Mouse (Mus musculus) layer of hippocampus, adult 2 months (tissue): ENCODE measurements around the gene Pawr. TPM values are rescaled to one million over a fixed set of nuclear protein-coding genes. Genes with fewer than 3 reads are reported as not detected.

ENCODE experiments used
- DNase-seq, 2 experiments: peaks; one replicate each; pipeline ENCODE4 v3.0.0; 2022; ENCODE audit warnings: low spot score in 2 of 2
- H3K27ac ChIP-seq: fragments of 200-600 bp; 2 replicates; pipeline ENCODE4 v1.8.1; 2022
- H3K4me3 ChIP-seq: fragments of 200-600 bp; 2 replicates; pipeline ENCODE4 v1.8.1; 2022; ENCODE audit warnings: mild to moderate bottlenecking
- CTCF ChIP-seq: fragments of 200-600 bp; conservative IDR thresholded peaks from 2 replicates; pipeline ENCODE4 v1.8.1; 2022; ENCODE audit warnings: antibody characterized with exemption, mild to moderate bottlenecking, moderate library complexity
- total RNA-seq, 2 experiments: library from RNA; stranded (reverse); gene quantifications; 2 replicates each; pipeline ENCODE4 v1.2.3; 2021

The Pawr gene
- total RNA-seq, 2 experiments from 2014 or later: 2.1 to 2.4 TPM

DNA sequence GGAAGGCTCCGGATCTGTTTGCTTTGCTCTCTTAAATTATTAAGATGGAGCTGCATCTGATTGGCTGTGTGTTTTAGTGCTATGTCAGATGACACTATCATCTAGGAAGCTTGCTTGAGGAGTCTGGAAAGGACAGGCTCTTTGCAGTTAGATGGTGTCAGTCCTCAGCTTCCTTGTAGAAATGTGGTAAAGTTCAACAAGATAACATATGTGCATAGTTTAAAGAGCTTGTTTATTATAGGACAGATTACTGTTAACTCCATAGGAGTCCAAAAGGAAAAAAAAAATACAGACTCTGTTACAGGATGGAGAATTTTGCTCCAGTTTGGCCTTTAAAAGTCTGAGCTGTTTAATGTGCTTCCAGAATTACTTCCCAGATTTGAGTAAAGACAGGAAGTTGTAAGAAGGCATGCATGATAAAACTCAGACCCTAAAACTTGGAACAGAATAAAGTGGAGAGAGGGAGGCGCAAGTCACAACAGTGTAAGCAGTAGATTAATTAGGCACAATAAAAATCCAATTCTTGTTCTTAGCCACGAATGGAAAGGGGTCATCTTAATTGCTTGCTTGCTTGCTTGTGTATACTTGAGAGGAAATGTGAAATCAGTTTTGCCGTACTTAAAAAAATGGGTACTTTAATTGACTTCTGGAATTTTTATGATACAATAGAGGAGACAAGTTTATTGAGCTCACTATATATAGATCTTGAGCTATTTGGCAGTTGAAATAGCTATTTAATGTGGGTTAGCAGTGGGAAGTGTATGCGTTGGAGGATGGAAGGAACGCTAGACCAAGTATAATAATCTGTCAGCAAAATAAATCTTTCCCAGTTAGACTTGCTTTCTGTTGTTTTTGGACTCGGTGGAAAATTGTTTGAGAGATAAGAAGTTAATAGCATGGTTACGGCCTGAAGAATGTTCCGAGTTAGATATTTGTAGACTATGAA lies 18.5 kb downstream of the Pawr start:
- TF ChIP-seq CTCF: no peak
- no peak overlapping the region for H3K27ac ChIP-seq
- no peak overlapping the region for H3K4me3 ChIP-seq
- no peak for DNase-seq

DNA sequence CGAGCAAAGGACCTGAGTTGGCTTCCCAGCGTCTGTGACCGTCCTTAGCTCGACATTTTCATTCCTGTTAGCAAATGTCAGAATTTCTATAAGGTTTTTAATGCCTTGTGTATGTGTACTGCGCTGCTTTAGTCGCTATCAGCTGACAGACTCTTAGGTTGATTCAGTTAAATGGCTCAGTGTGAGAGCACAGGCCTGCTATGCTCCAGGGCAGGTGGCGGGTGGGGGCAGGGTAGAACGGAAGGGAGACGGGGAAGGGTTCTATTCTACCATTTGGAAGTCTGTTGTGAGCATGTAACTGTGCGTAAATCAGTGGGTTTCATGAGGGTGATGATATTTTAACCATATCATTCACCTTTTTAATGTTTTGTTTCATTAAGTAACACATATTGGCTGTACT lies 21.0 kb downstream of the Pawr start:
- DNase-seq: no peak
- Histone ChIP-seq H3K4me3 (no peak overlapping the region), H3K27ac (no peak overlapping the region)
- no peak for TF ChIP-seq CTCF

DNA sequence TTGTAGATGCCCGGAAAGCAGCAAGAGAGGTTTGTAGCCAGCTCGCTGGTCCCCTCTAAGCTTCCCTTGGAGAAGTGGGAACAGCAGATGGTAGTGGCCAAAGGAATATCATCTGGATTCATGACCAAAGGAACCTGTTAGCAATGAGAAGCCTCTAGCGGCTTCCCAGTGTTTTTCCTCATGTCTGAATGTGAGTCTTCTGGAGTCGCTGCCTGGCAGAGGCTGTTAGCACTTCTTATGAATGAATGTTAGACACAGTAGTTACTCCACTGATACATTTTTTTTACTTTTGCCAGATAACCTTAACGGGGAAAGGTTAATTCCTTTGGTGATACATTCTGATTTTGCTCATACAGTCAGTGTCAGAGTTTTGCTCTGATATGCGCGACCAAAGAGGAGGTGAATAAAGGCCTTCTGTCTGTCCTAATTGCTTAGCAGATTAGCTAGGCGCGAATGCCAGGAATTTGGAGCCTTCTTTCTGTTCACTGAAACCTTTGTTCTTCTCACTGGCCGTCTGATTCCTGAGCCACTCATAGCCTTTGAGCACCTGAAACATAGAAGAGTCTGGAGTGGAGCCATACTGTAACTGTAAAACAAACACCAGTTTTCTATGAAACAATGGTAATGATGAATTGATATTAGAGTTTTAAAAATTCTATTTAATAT lies 22.9 kb downstream of the Pawr start:
- no peak for TF ChIP-seq CTCF
- DNase-seq: no peak
- Histone ChIP-seq H3K27ac (no peak overlapping the region), H3K4me3 (no peak overlapping the region)

DNA sequence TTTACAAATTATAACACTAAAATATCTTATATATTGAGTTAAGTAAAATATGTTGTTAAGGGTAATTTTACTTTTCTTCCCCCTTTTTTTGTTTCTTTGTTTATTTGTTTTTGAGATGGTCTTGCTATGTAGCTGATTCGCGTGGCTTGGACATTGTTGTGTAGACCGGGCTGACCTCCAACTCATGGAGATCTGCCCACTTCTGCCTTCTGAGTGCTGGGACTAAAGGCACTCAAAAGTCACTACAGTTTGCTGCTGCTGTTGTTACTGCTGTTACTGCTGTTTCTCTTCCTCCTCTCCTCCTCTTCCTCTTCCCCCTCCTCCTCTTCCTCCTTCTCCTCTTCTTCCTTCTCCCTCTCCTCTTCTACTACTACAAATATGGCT lies 23.5 kb downstream of the Pawr start:
- Histone ChIP-seq H3K4me3 (no peak overlapping the region), H3K27ac (no peak overlapping the region)
- TF ChIP-seq CTCF: no peak
- no peak for DNase-seq

DNA sequence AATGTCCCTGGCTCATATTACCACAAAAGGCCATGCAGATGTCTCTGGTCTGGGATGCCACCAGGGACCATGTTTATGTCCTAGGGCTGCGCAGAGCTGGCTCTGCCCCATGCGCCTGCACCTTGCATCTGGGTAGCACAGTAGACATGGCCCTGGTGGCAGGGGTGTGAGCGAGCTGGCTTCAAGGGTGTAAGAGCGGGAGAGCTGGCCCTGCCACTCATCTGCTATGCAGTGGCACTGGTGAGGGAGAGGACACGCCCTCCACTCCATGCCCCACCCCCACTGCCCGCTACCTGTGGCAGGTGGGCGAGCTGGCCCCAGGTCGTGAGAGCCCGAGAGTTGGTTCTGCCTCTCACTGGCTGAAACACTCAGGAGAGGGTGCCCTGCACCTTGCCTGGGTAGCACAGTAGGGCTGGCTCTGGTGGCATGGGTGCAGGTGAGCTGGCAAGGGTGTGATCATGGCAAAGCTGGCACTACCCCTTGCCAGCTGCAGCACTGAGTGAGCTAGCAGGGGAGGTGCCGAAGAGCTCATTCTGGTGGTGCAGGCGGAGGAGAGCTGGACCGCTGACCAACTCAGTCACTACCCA lies 24.8 kb downstream of the Pawr start:
- TF ChIP-seq CTCF: no peak
- no peak for DNase-seq
- Histone ChIP-seq H3K4me3 (no peak overlapping the region), H3K27ac (no peak overlapping the region)

DNA sequence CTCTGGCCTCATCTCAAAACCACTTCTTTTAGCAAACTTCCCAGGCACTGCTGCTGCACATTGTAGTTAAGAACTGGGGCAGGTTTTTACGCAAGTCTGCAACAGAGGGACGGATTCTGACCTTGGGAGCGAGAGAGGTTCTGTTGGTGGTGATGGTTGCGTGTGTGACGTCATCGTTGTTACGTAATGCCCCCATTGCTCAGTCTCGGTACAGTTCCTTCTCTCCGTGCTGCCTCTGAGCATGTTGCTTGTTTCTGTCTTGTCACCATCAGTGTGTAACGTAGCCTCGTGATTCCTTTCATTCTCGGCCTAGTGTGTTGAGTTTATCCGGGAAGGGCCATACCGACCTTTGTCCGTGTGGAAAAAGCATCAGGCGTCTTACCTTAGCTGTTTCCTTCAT lies 28.1 kb downstream of the Pawr start:
- DNase-seq: no peak
- TF ChIP-seq CTCF: no peak
- H3K27ac ChIP-seq: no peak overlapping the region
- no peak overlapping the region for H3K4me3 ChIP-seq

DNA sequence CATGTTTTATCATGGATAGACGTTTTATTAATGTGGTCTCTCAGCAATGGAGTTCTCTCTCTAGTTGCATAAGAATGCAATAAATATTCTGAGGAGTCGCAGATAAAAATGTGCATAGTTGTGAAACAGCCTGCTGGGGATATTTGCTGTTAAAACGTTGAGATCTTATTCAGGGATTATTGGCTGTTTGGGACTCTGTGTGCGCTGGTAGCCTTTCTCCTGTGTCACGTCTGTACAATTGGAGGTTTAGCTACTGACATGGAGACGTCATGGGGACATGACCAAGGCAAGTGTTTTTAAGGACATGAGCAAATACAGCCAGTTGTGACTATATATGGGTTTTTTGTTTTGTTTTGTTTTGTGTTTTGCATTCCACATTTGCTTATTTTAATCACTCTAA lies 28.9 kb downstream of the Pawr start:
- DNase-seq: no peak
- Histone ChIP-seq H3K27ac (no peak overlapping the region), H3K4me3 (no peak overlapping the region)
- TF ChIP-seq CTCF: no peak

DNA sequence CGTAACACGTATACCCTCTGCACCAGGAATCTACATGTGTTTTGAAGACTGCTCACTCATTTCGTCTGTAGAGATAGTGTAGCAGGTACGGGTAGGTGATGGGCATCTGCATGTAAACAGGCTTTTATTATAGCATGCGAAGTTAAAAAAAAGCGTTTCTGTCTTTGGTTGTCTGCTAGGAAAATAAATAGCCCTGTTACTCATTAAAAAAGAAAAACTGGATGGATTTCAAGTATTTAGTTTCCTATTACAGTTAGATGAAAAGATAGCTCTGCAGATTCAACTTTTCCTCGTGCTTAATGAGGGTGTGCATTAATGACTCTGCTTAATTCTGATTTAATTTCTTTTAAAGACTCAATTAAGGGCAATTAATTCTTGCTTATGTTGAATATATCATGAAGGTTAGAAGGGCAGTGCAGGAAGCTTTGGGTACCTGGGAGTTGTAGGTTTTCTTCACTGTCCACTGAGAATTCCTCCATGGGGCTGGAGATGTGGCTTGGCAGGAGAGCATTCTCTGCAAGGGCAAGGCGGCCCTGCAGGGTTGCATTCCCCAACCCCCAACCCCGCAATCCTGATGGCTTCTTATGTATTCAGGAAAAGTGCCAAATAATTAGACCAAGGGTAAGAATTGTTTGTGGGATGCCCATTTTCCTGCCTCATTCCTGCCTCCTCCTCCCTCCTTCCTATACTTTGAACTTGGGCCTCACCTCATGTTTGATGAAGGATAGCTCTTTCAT lies 29.7 kb downstream of the Pawr start:
- no peak overlapping the region for H3K4me3 ChIP-seq

DNA sequence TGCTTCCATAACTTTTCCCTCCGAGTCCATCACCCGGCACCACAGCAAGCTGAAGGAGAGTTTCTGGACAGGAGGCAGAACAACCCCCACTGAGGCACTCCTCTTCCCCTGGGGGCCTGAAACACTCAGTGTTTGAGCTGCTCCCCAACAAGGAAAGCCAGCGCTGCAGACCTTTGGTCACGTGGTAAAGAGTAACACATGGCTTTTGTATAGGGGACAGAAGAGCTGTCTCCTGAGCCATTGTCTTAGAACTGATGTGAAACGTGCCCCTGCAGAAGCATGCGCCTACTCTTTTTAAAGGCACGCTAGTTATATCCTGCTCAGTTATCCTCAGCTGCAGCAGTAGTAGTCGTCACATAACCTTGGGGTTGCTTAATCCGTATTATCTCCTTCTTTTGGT lies 32.0 kb downstream of the Pawr start:
- no peak for DNase-seq
- no peak for TF ChIP-seq CTCF
- no peak overlapping the region for H3K27ac ChIP-seq
- H3K4me3 ChIP-seq: no peak overlapping the region

More for the DNA sequence above, 29.7 kb downstream of the Pawr start:
- DNase-seq: no peak
- TF ChIP-seq CTCF: no peak
- H3K27ac ChIP-seq: no peak overlapping the region

DNA sequence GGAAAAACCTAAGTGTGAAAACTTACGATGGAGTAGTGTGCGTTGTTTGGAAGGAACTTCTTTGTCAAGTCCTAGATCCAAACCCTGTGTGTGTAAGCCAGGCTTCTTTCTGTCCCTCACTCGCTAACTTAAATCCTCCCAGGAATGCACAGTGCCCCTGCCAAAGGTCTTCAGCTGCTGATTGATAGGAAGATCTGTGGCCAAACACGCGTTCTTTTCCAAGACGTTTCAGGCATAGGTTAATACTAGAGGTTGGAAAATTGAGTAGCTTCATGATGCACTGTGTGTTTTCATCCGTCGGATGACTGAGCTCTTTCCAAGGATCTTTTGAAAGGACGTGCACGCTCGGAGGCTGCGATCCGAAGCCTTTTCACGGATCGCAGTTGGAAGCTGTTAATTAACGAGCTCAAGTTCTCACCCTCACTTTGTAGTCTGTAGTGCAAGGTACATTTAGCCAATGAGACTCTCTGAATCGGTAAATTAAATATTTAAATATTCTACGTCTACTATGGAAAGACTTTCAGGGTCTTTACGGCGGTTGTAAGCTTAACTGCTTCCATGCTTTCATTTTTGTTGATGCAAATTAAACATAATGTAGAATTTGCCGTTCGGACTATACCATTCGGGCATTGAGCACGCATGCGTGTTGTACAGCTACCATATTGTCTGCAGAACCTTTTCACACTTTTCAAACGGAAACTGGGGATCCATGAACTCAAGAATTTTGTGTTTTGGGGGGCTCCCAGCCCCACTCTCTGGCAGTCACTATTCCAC lies 33.2 kb downstream of the Pawr start:
- Histone ChIP-seq H3K27ac (no peak overlapping the region), H3K4me3 (peak overlapping the region; percentile 41)
- DNase-seq: no peak
- TF ChIP-seq CTCF: no peak

DNA sequence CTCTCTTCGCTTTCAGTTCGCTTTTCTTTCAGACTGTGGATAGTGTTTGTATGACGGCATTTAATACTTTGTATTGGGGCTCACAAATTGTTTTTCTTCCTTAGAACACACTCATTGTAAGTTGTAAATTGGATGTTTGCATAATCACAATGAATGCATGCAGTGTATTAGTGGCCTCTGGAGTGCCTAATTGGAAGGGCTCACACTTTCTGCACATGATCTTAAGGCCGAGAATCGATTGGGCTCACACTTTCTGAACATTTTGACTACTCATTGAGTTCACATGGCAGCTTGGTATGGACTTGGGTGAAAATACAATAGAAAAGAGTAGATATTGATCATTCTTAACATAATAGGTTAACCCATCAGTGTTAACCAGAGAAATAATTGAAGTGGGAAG lies 34.3 kb downstream of the Pawr start:
- no peak for DNase-seq
- Histone ChIP-seq H3K27ac (no peak overlapping the region), H3K4me3 (no peak overlapping the region)
- no peak for TF ChIP-seq CTCF

DNA sequence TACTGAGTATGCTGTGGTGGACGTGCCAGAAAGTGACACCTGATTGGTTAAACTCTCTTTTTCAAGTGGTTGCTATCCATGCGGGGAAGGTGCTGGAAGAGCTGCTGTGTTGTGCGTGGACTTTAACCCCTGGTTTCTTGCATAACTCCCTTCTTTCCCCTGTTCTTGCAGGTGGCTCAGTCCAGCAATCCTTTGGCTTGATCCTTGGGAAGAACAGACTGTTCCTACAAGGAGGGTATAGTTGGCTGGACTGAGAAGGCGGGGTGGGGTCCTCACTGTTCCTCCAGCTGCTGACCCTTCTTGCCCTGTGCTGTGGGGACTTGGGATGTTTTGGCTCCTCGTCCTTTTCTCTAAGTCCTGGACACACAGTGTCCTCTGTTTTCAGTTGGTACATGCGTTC lies 36.4 kb downstream of the Pawr start:
- H3K27ac ChIP-seq: no peak overlapping the region
- no peak for DNase-seq
- H3K4me3 ChIP-seq: no peak overlapping the region
- TF ChIP-seq CTCF: no peak

DNA sequence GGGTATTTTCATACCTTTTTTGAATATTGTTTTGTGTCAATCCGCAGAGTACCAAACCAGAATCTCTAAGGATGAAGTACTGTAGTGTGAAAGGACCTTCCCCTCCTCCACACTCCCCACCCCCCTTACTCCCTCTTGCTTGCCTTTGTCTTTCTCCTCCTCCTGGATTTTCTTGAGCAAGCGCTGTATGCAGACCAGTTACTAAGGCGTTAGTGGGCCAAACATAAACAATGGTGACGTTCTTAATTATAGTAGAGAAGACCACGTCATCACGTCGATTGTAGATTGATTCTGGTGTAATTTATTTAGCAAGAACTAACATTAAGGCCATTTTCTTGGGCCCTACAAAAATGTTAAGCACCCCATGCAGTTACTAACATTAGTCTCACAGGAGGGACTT lies 40.3 kb downstream of the Pawr start:
- no peak for DNase-seq
- TF ChIP-seq CTCF: no peak
- no peak overlapping the region for H3K4me3 ChIP-seq
- H3K27ac ChIP-seq: no peak overlapping the region
